Mouse (Mus musculus) small intestine, adult 2 months (tissue): Measurements from ENCODE around the gene Sdc4. TPM values are rescaled to one million over a fixed set of nuclear protein-coding genes. Genes with fewer than 3 reads are reported as not detected.

Experiments
- H3K27ac ChIP-seq: fragments of 200-500 bp; 2 replicates; pipeline ENCODE4 v1.5.1; 2012; ENCODE audit warnings: low read depth, low read length, control low read depth, inconsistent platforms; ENCODE audit not compliant: insufficient read depth
- H3K27me3 ChIP-seq: fragments of 200-500 bp; 2 replicates; pipeline ENCODE4 v1.6.1; 2012; ENCODE audit warnings: mild to moderate bottlenecking, moderate library complexity, low read length, inconsistent platforms; ENCODE audit not compliant: control insufficient read depth, insufficient read depth
- H3K36me3 ChIP-seq: fragments of 200-500 bp; 2 replicates; pipeline ENCODE4 v1.6.1; 2012; ENCODE audit warnings: mild to moderate bottlenecking, low read length, control low read depth, inconsistent platforms; ENCODE audit not compliant: control insufficient read depth, insufficient read depth
- H3K4me1 ChIP-seq: fragments of 200-500 bp; 2 replicates; pipeline ENCODE4 v1.6.1; 2012; ENCODE audit warnings: low read length, inconsistent platforms, mixed read lengths; ENCODE audit not compliant: control insufficient read depth, insufficient read depth, insufficient read length
- H3K4me3 ChIP-seq: fragments of 200-500 bp; 2 replicates; pipeline ENCODE4 v1.5.1; 2012; ENCODE audit warnings: low read depth, mild to moderate bottlenecking, control low read depth, inconsistent platforms, low read length, moderate library complexity
- CTCF ChIP-seq: fragments of 200-500 bp; IDR thresholded peaks from 2 replicates; pipeline ENCODE4 v1.5.1; 2012; ENCODE audit warnings: low read depth, mild to moderate bottlenecking, control low read depth, inconsistent platforms, low read length, moderate library complexity, mixed read lengths; ENCODE audit not compliant: insufficient replicate concordance, insufficient read length; ENCODE audit errors: extremely low read depth
- POLR2A ChIP-seq: fragments of 200-500 bp; IDR thresholded peaks from 2 replicates; pipeline ENCODE4 v1.6.1; 2012; ENCODE audit warnings: low read depth, mild to moderate bottlenecking, control low read depth, inconsistent platforms, low read length, moderate library complexity
- WGBS: fragments of 180-500 bp; shearing (Covaris S2); methylation state at CpG from one replicate; pipeline ENCODE4 v1.1.7; 2018; 5-methylcytosine and 5-hydroxymethylcytosine counted together
- polyA plus RNA-seq: library from polyadenylated mRNA; depleted of rRNA; stranded (reverse); fragments of >200 nt; gene quantifications from 2 replicates; pipeline ENCODE4 v1.2.3, GENCODE M21; 2012

Gene Sdc4
- polyA plus RNA-seq, 1 experiment, result 52.2 TPM

DNA sequence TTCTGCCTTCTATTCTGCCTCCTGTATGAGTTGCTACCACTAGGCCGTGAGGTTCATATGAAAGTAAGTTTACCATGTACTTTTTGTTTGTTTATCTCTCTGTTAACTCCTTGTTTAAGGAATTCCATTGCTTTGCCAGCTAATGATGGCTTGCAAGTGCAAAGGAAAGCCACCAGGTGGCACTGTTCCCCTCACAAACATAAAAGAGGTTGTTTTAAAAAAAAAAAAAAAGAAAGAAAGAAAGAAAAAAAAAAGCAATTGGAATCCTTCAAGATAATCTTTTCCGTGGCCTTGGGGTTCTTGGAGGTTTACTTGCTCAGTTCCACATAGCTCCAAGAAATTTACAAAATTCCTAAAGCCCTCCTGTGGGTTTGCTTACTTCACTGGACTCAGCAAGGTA is 26.5 kb downstream of the Sdc4 start:
- 1% methylated on average over 2 of the region's 2 CpGs for WGBS
- H3K36me3 ChIP-seq, result no peaks in the 10 kb centered on the region
- no peak overlapping the region for H3K4me3 ChIP-seq
- H3K4me1 ChIP-seq, result peaks cover 3% of the 10 kb centered on the region; the same call in 1 of the 2 replicates
- H3K27ac ChIP-seq, result no peak overlapping the region
- TF ChIP-seq CTCF (no peak), POLR2A (no peak)
- no peaks in the 10 kb centered on the region for H3K27me3 ChIP-seq

GRCm38 (mm10) chr2:164414581-164414980 is 29.1 kb downstream of the Sdc4 start:
- H3K36me3 ChIP-seq, result no peaks in the 10 kb centered on the region
- WGBS, result 69% methylated on average over 10 of the region's 10 CpGs
- H3K27me3 ChIP-seq, result no peaks in the 10 kb centered on the region; the same call in 1 of the 2 replicates
- no peak overlapping the region for H3K27ac ChIP-seq
- peaks cover 3% of the 10 kb centered on the region; the same call in 1 of the 2 replicates for H3K4me1 ChIP-seq
- TF ChIP-seq CTCF, result no peak
- TF ChIP-seq POLR2A, result no peak
- 0 out of 2 replicates have a peak overlapping the region, but pooled peaks have one; percentile 5 for H3K4me3 ChIP-seq

- Histone ChIP-seq H3K36me3 (no peaks in the 10 kb centered on the region), H3K27me3 (no peaks in the 10 kb centered on the region; the same call in 1 of the 2 replicates), H3K4me1 (peaks cover 3% of the 10 kb centered on the region; the same call in 1 of the 2 replicates), H3K27ac (no peak overlapping the region), H3K4me3 (0 out of 2 replicates have a peak overlapping the region, but pooled peaks have one; percentile 5)
- no peak for TF ChIP-seq CTCF
- no peak for TF ChIP-seq POLR2A
- 41% methylated on average over 28 of the region's 28 CpGs for WGBS
These were observed 29.5 kb downstream of the Sdc4 start for GRCm38 (mm10) chr2:164414167-164414566.

DNA sequence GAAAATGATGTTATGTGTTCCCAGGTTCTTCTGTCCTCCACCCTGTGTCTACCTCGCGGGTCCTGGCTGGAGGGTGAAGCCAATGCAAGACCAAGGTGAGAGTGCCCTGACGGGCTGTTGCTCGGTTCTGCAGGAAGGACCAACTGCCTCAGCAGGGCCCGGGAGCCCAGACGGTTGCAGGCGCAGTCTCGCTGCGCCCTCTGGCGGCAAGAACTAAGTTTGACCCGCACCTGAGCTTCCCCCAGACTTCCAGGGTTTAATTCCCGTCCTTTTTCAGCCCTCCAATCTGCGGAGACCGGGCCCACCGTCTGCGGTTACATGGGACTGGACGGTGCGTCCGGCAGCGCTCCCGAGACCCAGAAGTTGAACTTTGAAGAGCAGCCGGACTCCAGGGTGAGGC is 36.0 kb downstream of the Sdc4 start:
- Histone ChIP-seq H3K27ac (no peak overlapping the region), H3K27me3 (peaks cover 21% of the 10 kb centered on the region), H3K4me1 (peaks cover 10% of the 10 kb centered on the region), H3K4me3 (no peak overlapping the region), H3K36me3 (no peaks in the 10 kb centered on the region)
- WGBS, result 2% methylated on average over 22 of the region's 22 CpGs
- TF ChIP-seq CTCF (peak; percentile 96), POLR2A (no peak)

GRCm38 (mm10) chr2:164405519-164405918 is 38.2 kb downstream of the Sdc4 start:
- TF ChIP-seq POLR2A, result no peak
- no peak for TF ChIP-seq CTCF
- H3K4me3 ChIP-seq, result no peak overlapping the region
- H3K4me1 ChIP-seq, result peaks cover 10% of the 10 kb centered on the region
- peaks cover 36% of the 10 kb centered on the region for H3K27me3 ChIP-seq
- no peaks in the 10 kb centered on the region for H3K36me3 ChIP-seq
- H3K27ac ChIP-seq, result no peak overlapping the region
- WGBS, result 59% methylated on average over 5 of the region's 5 CpGs

GRCm38 (mm10) chr2:164405060-164405459 is 38.6 kb downstream of the Sdc4 start, which contains the start of gene Matn4:
Matn4 (minus strand) TSS chr2:164405160.
- WGBS, result 56% methylated on average over 9 of the region's 9 CpGs
- TF ChIP-seq POLR2A, result no peak
- no peak for TF ChIP-seq CTCF
- no peaks in the 10 kb centered on the region for H3K36me3 ChIP-seq
- no peak within 1 kb of the TSS for H3K27ac ChIP-seq
- H3K4me1 ChIP-seq, result peaks cover 10% of the 10 kb centered on the region
- peaks cover 36% of the 10 kb centered on the region for H3K27me3 ChIP-seq
- H3K4me3 ChIP-seq, result peak within 1 kb of the TSS; percentile 35

- H3K27ac ChIP-seq, result no peak overlapping the region
- 4% methylated on average over 49 of the region's 49 CpGs for WGBS
These were observed 39.4 kb downstream of the Sdc4 start for GRCm38 (mm10) chr2:164404082-164404990.

More at GRCm38 (mm10) chr2:164404082-164404990, 39.4 kb downstream of the Sdc4 start:
- no peaks in the 10 kb centered on the region for H3K36me3 ChIP-seq
- H3K4me1 ChIP-seq, result peaks cover 10% of the 10 kb centered on the region
- peaks cover 36% of the 10 kb centered on the region for H3K27me3 ChIP-seq
- H3K4me3 ChIP-seq, result peak overlapping the region; percentile 35
- no peak for TF ChIP-seq POLR2A
- no peak for TF ChIP-seq CTCF
